Mouse (Mus musculus): ENCODE measurements around the gene Traf5. TPM values are rescaled to one million over a fixed set of nuclear protein-coding genes. Genes with fewer than 3 reads are reported as not detected.

Gene Traf5
- 1 to 10 TPM; 2.5 to 2.8 TPM for total RNA-seq (2021)

DNA sequence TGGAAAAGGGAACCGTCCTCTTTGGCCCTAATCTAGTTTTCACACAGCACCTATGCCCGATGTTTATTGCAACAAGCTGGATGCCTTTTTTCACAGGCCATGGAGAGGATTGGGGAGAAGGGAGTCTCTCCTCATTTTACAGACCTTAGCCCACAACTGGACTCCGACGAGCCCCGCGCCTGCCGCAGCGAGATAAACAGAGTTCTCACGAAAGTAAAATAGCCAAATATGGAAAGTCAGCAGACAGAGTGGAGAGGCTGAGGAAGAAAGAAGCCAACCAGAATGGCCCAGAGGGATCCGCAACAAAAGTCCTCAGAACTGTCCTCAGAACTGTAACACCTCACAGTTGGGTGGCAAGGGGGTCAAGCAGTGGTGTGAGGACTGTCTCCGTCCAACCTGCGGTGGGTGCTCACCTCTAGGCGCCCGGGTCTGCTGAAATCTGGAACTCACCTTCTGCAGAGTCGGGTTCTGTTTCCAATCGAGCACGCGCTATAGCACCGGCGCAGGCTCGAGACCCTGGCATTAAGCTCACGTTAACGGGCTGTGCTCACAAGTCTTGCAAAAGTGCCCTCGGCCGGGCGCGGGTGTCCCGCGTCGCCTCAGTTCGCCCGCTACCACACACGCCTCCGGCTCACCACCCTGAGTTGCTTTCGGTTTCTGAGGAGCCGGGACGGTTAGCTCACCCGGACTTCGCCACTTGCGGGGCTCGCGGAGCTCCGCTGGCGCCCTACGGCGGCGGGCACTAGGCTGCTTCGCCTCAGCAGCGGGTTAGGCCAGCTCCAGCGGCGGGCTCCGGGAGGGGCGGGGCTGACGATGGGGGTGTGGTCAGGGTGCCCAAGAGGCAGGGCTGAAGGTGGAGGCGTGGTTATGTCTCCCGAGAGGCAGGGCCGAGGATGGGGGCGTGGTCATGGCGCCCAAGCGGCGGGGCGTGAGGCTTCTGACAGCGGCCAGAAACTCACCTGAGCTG is at the start of gene Traf5:
TSS of gene Traf5 (minus strand) at position 754 of the 967 bp plus-strand sequence.
- peak; percentile 92 for DNase-seq

DNA sequence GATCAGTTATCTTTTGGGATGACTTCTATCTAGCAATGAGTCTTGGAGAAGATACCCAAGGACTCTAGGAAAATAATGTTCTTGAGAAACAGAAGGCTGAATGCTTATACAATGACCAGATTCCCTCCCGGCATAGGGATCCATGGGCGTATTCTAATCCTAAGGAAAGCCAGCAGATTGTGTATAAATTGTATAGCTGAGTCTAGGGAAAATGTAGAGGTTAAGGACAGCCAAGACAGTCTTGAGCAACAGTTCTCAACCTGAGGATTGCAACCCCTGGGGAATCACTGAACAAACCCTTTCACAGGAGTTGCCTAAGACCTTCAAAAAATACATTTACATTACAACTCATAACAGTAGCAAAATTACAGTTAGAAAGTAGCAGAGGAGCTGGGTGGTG is 48.0 kb upstream of the Traf5 start:
- DNase-seq, result no peak

DNA sequence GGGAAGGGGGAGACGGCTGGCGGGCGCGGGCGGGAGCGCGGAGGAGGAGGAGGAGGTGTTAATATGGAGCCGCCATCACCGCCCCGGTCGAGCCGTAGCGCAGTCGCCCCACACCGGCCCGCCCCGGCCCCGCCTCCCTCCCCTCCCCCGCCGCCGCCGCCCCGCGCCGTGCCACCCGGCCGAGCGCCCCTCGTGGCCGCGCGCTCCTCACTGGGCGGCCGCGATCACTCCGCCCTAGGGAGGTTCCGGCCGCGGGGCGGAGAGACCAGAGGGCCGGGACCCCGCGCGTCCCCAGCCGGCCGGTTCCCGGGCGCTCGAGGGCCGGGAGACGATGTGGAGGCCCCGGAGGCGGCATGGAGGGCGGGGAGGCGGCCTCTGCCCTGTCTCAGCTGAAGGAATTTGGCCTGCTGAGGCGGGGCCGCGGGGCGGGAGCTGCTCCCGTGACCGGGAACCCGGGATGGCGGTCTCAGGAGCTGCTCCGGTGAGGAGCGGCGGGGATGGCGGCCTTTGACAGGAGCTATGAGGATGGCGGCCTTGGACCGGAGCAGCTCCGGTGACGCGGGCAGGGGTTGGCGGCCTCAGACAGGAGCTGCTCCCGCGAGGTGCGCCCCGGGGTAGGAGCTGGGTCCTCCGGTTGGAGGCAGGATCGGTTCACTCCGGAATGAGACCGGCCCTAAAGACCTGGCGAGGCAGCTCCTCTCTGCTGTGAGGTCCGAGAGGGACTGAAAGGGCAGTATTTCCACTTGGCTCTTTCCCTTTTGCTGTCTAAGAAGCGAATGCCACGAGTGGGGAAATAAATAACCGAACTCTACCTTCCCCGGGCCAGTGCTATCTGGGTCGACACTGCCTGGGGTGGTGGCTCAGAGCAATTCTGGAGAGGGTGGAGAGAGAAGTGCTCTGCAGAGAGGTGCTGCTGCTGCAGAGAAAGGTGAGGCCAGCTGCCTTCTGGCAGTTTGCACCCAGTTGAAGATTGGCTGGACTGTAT is 45.9 kb upstream of the Traf5 start, which contains the start of gene Rcor3:
TSS of gene Rcor3 (minus strand) at position 137 of the 985 bp plus-strand sequence.
- peak; percentile 79 to 84 for DNase-seq

DNA sequence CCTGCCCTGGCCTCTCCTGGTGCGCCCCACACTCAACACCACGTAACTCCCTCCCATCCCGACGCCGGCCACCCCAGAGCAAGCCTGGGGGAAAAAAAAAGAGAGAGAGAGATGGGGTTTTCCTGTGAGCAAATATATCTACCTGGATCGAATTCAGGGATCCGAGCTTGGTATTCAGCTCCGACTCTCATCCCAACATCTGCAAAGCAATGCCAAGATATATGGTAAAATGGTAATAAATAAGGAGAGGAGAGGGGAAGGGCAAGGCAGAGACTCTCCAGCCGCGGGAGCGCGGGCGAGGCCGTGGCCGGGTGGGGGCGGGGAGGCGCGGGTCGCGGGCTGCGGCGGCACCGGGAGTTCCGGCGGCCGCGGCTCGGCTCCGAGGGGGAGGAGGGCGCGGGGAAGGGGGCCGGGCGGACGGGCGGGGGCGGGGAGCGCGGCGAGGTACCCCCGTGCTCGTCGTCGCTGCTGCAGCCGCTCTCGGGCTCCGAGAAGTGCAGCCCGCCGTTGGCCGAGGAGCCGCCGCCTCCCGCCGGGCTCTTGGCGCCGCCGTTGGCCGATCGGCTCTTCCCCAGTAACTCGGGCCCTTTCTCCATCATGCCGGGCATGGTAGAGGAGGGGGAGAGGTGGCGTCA is 45.0 kb upstream of the Traf5 start:
- peak in 1 of 2 experiments; percentile 37 for DNase-seq

DNA sequence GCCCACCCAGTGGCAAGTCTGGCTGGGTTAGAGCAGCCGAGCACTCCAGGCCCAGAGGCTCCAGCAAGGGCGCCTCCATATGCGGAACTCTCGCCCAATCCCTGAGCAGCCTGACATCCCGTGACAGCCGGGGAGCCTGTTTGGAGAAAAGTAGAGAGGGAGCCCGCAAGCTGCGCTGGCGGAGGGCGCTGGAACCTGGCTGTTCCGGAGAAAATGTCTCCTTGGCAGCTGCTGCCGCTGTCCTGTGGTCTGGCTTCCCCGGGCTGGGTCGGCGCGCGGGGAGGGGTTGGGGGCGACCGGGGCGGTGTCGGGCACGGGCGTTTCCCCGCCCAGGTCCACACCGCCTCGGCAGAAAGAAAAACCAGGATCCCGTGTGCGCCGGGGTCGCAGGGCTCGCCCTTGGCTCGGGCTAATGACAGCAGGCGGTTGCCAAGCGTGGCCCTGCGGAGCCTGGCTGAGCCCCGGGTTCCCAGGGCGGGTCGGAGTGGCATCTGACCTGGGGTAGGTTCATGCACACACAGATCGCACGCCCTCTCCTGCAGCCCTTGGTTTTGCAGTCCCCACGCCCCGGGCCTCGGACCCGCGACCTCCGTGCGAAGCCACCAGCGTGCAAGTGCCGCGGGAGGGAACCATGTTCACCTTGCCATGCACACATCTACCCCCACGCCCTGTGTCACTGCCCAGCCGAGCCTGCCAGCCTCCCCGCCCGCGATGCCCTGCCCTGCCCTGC is 44.4 kb upstream of the Traf5 start:
- peak; percentile 77 to 83 for DNase-seq

DNA sequence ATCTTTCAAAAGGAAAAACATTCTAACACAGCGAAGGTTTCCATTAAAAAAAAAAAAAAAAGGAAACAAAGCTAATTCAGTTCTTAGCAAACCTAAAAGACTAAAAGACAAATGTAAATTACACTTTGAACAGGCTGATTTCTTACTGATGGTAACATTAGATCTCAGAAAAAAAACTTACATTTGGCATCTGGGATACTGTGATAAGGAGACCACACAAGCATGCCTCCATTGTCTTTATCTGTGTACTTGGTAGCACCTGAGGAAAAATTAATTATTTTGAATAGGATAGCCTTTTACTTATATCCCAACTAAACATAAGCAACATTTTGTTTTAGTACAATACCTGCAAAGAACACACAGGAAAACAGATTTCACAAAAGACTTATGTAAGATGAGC is 37.8 kb upstream of the Traf5 start:
- DNase-seq, result no peak

DNA sequence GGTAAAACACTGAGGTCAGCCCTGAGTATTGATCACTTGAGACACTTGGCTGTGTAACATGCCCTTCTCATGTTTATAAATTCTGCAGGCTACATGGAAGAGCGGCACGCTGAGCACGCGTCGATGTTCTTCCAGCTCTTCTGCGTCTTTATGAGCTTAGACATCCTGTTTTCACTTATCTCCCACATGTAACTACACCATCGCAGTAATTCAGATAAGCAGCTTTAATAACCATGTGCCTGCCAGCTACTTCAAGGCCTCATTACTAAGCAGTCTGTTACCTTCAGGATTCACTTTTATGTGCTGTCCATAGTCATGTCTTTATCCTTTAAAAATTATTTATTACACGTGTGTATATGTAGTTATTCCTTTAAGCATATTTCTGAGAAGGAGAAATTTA is 36.0 kb upstream of the Traf5 start:
- DNase-seq, result no peak

DNA sequence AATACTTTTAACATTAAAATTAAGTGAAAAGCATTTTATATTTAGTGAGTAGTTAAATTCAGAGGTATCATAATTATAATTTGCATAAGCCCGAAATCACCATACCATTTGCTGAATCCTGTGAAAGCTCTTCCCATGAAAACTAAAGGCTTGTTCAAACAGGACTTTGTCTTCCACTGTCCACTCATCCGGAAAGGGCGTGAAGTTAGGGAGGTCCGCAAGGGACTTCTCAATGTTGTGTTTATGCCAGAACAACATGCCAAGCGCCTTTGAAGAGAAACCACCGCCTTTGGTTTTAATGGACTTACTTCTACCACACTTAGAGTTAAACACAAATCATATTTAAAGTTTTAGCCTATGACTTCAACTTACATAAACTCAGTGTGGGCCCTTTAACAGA is 33.4 kb upstream of the Traf5 start:
- DNase-seq, result no peak

DNA sequence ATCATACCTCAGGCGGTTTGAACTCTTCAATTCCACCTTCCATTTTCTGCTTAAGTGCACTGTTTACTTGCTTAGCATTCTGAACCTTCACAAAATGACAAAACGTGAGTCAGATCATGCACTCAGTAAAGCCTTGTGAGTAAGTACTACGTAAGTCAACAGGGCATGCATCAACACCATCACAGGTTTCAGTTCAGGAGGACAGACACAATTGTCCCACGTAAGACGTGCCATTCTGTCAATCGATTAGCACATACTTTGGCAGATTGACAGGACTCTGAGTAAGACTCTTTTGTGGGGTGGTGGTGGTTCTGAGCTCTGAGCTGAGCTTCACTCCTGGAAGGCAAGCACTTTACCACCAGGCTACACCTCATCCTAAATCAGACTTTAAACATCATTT is 23.9 kb upstream of the Traf5 start:
- DNase-seq, result no peak

DNA sequence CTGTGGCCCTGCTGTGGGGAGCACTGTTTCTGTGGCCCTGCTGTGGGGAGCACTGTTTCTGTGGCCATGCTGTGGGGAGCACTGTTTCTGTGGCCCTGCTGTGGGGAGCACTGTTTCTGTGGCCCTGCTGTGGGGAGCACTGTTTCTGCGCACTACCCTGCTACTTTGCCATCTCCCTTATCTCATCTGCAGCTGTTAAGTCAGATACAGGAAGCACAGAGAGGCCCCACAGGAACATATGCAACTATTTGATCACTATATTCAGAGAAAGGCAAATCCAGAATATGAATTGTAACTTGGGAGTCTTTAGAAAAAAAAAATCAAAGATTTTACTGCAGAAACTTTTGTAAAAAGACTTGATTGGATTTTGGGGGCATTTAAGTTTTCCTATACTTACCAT is 23.0 kb upstream of the Traf5 start:
- DNase-seq, result no peak

DNA sequence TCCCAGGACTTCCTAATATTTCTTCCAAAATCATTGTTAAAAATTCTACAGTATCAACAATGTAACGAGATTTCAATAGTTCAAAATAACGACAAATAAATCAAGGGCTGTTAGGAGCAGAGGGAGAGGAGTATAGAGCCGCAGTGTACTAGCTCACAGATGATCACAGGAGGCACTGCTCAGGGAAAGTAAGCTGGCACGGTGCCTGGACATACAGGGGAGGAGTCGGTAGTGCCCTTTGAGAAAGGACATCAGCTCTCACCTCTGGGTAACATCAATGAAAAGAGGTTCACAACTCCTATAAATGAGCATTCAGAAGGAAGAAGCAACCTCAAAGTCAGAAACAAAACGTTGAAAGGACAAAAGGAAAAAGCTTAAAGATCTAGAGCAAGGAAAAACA is 16.8 kb upstream of the Traf5 start:
- DNase-seq, result no peak

DNA sequence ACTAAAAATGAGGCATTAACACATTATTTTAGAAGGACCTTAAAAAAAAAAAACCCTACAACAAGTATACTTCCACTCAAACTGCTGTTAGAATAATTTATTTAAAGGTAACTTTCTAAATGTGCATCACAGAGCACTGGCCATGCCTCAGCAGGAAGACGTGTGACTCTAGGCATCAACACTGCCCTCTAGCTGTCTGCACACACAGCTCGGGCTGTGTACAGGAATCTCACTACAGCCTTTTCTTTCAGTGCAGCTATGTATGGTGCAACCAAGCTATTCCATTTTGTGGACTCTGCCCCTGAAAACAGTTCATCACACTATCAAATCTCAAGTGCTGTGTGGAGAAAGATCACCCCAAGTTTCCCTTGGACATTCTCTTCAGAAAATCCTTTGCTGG is 15.0 kb upstream of the Traf5 start:
- DNase-seq, result no peak

DNA sequence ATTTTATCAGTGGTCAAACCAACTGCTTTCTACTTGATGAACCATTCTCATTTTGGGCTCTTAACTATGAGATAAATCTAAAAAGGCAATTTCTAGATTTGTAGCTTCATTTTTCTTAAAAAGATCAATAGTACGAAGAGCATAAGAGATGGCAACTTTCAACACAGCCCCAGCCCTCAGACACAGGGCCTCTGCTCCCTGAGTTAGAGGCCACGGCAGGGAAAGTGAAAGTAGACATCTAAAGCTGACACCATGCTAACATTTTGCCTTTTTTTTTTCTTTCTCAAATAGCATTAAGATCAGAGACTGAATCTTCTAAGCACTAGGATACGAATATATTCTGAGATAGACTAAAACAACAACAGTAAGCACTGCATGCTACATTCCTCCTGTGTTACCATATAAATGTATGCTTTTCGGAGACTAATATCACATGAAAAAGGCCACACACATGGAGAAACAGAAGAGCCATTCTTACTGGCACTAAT is 13.6 kb upstream of the Traf5 start:
- DNase-seq, result no peak

DNA sequence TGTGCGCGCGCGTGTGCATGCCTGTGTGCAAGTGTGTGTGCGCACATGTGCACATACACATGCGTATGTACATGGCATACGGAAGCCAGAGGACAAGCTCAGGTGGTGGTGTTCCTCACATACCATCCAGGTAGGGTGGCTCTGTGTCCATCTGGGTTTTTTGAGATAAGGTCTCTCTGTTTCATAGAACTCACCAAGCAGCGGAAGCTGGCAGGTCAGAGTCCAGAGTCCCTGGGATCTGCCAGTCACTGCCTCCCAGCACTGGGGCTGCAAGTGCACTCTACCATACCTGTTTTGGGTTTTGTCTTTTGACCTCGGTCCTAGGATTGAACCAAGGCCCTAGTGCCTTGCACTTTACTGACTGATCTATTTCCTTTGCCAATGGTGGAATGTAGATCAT is 11.7 kb upstream of the Traf5 start:
- no peak for DNase-seq

DNA sequence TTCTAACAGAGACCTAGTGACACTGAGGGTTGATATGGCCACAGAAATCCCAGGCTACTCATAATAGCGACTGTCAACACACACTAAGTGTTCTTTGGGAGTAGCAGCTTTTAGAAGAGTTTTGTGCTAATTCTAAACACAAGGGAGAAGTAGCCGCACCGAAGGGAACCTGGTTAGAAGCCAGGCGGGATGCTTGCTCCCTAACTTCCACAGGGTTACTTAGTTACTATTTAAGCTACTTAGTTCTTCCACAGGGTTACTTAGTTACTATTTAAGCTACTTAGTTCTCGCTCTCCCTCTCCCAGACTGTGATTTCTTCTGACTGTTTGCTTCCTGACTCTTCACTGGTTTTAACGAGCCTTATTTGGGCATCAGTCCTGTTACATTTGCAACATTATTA is 10.8 kb upstream of the Traf5 start:
- DNase-seq, result no peak

DNA sequence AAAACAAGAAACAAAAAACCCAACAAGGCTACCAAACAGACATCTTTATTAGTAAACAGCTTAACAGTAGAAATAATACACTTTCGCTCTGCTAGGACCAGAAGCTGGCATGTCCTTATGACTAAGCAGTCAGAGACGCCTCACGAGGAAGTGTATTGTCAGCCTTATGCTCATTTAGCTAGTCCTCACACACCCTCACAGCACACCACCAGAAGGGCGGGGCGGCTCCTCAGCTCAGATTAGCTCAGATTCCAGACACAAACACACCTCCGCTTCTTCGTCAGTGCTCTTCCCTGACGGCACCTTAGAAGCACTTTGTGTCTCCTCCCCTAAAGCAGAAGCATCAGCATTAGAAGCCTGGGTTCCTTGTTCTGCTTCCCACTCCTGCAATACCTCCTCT is 9.0 kb upstream of the Traf5 start:
- peak in 1 of 2 experiments; percentile 22 for DNase-seq

DNA sequence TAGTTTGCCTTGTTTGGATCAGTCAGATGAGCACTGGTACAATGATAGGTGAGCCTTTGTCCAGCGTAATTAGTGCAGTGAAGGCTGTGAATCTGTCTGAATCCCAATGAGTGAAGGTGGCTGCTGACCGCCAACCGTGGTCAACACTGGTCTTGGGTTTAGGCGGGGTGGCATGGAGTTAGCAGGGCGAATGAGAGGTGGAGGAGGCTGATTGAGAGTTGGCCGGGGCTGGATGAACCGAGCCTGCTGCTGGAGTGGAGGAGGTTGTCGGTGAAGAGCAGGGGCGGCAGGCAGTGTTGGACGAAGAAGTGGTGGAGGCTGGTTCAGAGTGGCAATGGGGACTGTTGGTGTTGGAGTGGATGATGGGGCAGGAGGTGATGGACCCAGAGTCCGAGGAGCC is 8.4 kb upstream of the Traf5 start:
- DNase-seq, result no peak

DNA sequence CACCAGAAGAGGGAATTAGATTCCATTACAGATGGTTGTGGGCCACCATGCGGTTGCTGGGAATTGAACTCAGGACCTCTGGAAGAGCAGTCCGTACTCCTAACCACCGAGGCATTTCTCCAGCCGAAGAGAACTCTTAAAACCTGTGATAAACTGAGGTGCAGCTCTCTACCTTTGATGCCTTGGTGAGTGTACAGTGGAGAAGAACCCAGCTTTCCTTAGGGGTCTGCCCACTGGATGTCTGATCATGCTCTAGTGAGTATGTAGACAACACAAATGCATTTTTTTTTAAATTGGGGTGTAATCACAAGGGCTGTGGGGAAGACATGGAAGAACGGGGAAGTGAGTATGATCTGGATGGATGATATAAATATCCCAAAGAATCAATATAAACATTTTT is 3.3 kb upstream of the Traf5 start:
- no peak for DNase-seq

DNA sequence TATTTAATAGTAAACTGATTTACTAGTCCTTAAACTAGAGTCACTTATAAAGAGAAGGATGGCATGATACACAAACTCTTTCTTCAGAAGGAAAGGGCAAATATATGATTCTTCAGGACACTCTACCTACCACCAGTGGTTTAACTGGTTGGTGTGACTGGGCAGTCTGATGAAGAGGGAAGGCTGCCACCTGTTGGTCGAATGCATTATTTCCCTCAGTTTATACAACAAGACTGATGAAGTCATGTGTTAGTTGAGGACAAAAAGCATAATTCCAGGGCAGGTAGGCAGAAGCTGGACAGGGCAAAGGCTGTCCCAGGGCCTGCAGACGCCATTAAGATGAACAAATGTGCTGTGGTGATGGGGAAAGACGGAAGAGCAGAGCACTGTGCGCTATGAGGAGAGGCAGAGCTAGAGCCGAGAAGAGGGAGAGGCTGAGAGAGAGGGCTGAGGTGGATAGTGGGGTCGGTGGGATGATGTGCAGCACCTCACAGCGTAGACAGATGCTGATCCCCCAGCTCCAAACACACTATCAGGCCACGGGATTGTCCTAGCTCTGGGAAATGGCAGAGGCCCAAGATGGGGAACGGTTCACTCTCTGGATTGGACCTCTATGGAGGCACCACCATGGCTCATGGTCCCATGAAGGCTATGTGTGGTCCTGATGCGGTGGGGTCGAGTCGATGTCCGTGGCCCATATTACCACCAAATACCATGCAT is 2.3 kb upstream of the Traf5 start:
- DNase-seq, result no peak

DNA sequence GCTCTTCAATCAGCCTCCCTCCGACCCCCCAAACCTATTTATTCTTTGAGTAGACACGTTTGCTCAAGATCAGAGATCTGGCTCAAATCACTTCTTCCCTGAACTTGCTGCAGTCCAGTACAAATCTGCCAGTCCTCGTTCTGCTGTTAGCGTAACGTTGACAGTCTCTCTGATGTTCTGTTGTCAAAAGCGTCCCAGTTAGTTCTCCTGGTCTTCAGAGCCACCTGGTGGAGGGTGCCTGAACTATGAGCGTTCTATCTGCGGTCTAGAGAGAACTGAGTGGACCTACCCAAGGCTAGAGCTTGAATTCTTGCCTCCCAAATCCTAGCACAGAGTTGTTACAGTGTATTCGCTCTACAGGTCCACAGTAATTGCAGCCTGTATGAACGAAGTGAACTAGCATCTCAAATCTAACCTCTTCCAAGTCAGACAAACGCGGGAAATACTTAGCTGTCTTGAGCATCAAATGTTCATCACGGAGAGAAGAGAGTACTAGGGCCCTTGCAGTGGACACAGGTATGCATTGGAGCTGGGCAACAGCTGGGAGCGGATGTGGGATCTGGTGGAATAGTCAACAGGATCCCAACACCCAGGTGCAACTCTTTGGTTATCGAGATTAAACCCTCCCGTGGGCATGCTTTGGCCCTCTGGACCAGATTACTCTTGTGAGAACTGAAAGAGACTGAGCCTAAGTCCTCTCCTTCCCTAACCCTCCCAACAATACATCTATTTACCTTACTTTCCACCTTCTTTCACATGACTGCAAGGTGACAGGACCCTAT is 711 bp upstream of the Traf5 start:
- peak; percentile 80 to 81 for DNase-seq

Data from layer of hippocampus, postnatal 36 days (tissue).